Mouse (Mus musculus) cerebellum, adult 9-11 months (tissue): Measurements from ENCODE around the gene Bbs9.
A peak's percentile ranks its signal among the peaks of the same experiment; 100 is the strongest.
"Not testable (repeated sequence)": the region's sequence is repeated elsewhere in the genome, so short reads cannot be mapped to it uniquely, and the experiment has no call there.

Source experiments
- DNase-seq: peaks from one replicate; pipeline ENCODE4 v3.0.0; 2022

The Bbs9 gene

DNA sequence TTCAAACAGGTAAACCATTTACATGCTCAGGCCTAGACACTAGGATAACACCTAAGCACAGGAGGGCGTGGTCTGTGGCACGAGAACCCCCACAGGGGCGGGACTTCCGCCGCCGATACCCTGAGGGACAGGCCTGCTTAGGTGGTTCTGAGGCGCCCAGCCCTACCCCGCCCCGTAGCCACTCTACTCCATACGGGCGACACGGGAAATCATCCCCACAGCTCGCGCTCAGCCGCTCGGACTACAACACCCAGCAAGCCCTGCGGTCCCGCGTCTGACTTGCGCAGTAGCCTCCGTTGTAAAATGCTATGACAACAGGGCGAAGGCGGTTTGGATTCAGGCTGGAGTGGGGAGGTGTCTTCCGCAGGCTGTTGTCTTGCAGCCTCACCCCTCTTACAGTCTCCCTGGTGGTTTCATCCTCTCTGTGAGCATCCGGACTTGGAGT is at the start of gene Bbs9:
Gene Bbs9, plus strand, starts transcription at position 292 of the 445 bp plus-strand sequence.
- DNase-seq: peak; percentile 98

DNA sequence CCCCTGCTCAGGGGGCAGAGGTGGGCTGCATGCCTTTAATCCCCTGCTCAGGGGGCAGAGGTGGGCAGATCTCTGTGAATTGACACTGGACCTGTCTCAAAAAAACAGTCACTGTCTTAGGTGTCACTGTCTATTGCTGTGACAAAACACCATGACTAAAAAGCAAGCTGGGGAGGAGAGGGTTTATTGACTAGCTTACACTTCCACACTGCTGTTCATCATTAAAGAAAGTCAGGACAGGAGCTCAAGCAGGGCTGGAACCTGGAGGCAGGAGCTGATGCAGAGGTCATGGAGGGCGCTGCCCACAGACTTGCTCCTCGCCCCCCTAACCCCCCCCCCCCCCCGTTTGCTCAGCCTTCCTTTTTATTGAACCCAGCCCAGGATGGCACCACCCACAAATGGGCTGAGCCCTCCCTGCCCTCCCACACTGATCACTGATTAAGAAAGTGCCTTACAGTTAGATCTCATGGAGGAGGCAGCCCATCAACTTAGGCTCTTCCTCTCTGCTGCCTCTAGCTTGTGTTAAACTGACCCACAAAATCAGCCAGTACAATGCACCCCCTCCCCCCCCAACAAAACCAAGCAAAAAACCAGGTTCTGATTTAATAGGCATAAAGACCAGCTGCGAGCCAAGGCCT is 47.4 kb upstream of the Bbs9 start:
- no peak for DNase-seq

DNA sequence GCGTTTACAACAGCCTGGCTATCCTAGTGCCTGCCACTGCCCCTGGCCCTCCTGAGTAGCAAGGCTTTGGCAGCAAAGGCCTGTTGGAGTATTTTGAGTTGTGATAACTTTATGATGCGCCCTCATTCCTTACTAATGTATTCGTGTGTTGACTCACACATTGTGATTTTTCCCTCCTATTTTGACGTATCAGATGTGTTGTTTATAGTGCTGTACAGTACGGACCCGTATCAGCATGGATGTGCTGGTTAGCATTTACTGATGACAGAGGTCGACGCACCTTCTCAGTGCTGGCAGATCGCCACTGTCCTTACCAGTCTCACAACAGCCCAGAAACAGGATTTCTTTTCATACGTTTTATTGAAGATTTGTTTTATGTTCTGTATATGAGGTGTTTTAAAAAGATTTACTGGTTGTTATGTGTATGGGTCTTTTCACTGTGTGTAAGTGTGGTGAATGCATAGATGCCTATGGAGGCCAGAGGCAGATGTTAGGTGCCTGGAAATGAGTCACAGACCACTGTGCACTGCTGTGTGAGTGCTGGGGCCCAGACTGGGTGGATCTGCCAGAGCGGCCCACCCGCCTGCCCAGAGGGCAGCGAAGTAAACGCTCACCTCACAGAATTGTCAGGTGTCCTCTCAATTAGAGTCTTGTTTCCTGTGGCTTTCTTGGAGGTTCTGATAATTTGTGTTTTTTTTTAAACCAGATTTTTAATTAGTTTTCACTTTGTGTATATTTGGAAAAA is 46.7 kb upstream of the Bbs9 start:
- no peak for DNase-seq

DNA sequence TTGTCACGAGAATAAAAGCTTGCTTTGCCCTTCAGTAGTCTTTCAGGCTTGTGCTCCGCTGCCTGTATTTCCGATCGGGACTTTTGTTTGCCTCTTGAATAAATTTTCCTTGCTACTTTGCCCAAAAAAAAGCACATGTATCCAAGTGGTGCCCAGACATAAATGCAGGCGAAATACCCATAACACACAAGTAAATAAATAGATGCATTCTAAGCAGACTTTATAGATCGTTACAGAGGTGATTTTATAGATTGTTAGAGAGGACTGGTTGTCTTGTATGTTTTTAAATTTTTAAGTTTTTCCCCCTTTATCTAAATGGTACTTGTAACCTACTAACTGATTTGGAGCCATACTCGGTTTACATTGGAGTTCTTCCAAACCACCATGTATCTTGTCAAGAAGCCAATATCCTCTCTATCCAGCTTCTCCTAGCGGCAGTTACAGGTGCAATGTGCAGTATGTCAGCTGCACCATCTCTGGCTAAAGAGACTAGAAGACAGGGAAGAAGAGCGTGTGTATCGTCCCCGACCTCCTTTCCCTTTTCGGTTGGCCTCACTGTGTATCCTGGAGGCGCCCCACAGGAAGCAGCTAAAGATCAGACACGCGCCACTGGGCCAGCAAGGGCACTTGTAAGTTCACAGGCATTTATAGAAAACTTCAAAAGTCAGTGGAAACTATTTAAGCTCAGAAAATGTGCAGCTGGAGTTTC is 45.8 kb upstream of the Bbs9 start:
- peak; percentile 36 for DNase-seq

DNA sequence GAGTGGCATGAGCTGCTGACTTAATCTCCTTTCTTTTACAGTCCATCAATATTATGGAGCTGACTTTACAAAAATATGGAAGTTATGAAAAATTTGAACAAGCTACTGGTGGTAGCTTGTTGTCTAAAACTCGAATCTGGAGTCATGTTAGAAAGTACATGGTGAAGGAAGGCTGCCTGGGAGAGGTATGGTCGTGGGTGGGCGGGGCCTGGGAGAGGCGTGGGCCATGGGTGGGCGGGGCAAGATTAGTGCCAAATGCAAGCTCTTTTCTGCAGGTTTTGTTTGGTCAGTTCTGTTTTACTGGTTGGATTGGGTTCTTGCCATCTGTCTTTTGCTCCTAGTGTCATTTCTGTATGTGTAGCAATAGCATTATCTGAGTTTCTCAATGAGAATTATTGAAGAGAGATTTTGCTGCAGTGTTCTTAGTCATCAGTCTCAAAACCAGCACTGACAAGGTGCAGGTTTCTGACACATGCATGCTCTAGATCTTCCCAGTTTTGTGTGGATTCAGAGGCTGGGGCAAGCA is 45.1 kb upstream of the Bbs9 start:
- DNase-seq: no peak

DNA sequence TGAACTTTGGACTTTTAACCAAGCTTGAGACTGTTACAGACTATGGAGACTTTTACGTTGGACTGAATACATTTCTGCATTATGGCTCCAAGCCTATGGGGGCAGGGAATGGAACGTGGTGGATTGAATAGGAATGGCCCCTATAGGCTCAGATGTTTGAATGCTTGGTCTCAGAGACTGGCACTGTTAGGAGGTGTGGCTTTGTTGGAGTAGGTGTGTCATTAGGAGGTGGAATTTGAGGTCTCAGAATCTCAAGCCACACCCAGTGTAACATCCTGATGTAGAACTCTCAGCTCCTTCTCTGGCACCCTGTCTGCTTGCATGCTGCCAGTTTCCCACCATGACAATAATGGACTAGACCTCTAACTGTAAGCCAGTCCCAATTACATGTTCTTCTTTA is 42.3 kb upstream of the Bbs9 start:
- no peak for DNase-seq

DNA sequence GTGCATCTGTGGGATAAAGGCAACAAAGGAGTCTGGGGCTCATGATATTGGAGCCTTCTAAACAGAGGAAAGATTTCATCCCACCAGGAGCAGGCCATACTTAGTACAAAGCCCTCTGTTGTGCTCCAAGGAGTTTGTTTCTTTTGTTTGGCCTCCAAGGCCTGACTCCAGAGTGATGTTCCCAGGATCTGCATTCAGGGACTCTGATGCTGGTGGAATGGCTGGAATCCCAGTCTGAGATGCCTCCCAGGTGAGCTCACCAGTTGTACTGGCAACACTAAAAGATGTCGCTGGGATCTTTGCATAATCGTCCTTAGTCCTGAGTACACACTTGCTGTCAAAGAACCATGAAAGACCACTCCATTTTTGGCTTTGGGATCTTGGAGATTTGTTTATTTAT is 41.4 kb upstream of the Bbs9 start:
- no peak for DNase-seq

DNA sequence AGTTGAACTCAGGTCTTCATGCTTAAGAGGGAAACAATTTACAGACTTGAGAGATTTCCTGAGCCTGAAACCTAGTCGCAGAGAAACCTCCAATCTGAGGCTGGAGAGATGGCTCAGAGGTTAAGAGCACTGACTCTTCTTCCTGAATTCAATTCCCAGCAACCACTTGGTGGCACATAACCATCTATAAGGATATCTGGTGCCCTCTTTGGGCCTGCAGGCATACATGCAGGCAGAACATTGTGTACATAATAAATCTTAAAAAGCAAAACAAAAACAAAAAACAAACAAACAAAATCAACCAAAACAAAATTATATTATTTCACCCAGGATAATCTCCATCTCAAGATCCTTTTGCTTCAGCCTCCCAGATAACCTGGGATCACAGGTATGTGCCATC is 36.7 kb upstream of the Bbs9 start:
- no peak for DNase-seq

DNA sequence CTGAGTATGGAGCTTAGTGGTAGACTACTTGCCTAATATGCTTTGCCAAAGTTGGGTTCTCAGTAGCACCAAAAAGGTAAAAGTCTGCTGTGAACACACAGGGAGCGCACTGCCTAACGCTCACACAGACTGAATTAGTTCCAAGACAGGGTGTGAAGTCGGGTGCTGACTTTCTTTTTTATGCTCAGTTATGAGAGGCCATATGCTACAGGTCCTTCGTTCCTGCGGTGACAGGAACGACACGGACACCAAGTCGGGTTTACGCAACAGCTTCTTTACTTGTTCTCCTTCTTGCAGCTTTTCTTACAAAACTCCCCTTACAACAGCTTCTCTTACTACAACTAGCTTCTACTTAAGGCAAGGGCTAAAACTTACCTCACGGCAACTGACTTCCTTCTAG is 32.4 kb upstream of the Bbs9 start:
- DNase-seq: no peak

DNA sequence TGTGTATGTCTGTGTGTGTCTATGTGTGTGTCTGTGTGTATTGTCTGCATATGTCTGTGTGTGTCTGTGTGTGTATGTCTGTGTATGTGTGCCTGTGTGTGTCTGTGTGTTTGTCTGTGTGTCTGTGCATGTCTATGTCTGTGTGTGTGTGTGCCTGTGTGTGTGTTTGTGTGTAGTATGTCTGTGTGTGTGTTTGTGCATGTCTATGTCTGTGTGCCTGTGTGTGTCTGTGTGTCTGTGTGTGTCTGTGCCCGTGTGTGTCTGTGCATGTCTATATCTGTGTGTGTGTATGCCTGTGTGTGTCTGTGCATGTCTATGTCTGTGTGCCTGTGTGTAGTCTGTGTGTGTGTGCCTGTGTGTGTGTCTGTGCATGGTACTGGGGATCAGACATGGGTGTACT is 30.4 kb upstream of the Bbs9 start:
- no peak for DNase-seq

DNA sequence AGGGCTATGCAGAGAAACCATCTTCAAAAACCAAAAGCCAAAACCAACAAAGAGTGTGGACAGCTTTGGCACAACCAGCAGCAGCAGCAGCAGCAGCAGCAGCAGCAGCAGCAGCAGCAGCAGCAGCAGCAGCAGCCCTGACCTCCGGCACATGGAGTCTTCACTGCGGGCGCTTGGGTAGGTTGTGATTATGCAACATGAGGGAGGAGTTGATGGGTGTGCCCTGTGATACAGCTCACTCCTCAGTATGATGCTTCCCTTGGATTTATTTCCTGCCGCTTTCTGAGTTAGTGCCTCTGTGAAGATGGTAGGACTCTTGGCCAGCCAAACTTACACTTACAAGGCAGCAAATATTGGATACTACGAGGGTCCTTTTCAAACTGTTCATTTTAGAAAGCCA is 28.3 kb upstream of the Bbs9 start:
- no peak for DNase-seq

DNA sequence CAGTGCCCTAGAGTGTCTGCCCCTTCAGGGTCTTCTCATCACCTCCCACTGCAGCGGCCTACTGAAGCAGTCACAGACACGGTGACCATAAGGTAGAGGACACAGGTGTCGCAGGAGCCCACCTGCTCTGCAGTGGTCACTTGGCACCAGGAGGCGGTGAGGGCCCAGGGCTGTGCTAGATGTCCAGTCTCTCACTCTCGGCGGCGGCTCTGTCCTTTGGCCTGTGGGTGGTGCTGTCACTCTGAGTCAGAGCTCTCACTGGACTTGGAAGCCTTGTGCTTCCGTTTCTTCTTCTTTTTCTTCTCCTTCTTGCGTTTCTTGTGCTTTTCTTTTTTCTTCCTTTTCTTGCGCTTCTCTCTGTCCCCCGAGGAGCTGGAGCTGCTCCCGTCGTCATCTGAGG is 27.1 kb upstream of the Bbs9 start:
- no peak for DNase-seq

DNA sequence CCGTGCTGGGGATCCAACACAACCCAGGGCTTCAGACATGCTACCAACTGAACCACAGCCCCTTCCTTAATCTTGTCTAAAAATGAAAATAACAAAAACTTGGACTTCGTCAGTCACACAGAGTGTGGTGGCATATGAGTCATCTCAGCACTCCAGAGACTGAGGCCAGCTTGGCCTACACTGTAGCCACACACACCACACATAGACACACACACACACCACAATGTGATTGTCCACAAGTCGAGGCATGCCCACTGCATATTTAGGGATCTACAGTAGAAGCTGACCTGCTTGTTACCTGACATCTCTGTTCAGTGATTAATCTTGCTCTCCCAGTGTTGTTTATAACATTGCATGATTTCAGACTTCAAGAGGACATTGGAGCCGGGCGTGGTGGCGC is 26.3 kb upstream of the Bbs9 start:
- DNase-seq: no peak

DNA sequence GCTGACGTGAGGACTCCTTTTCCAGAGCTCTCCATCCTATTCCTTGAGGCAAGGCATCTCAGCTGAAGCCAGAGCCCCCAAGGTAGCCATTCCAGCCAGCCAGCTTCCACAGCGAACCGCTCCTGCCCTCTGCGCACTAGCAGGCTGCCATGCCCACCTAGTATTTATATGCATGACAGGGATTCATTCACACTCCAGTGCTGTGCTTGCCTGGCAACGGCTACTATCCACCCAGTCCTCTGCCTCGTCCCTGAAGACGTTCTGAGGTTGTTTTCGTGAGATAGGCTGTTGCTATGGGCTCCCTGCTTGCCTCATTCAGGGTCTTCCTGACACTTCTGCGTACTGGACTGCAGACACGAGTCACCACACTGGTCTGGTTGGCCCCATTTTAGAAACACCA is 22.8 kb upstream of the Bbs9 start:
- DNase-seq: no peak

DNA sequence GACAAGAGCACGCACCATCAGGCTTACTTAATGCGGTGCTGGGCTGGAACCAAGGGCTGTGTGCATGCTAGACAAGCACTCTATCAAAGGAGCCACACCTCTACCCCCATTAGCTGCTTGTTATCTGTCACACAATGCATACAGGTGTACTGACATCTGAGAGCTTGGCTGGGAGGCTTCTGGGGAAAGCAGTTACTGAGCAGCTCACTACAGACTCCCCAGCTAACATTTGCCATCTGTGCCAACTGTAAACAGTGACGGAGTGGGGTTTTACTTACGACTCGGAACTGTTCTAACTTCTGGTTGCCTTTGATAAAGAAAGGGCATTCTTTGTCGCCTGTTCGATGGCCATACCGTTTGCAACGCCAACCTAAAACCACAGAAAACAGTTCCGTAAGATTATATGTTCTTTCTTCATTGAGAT is 22.0 kb upstream of the Bbs9 start:
- no peak for DNase-seq

DNA sequence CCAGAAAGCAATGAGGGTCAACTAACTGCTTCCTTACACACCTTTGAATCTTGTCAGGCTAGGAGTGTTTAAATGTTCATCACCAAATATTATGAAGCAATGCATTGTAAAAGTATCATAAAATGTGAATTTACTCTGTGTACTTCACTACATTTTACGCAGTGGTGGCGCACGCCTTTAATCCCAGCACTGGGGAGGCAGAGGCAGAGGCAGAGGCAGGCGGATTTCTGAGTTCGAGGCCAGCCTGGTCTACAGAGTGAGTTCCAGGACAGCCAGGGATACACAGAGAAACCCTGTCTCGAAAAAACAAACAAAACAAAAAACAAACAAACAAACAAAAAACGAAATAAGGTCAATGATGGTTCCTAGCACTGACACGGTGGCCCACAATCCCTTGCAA is 21.5 kb upstream of the Bbs9 start, which contains the start of gene Gm17545:
Gene Gm17545, plus strand, starts transcription at position 301 of the 400 bp plus-strand sequence.
- DNase-seq: not testable (repeated sequence)

DNA sequence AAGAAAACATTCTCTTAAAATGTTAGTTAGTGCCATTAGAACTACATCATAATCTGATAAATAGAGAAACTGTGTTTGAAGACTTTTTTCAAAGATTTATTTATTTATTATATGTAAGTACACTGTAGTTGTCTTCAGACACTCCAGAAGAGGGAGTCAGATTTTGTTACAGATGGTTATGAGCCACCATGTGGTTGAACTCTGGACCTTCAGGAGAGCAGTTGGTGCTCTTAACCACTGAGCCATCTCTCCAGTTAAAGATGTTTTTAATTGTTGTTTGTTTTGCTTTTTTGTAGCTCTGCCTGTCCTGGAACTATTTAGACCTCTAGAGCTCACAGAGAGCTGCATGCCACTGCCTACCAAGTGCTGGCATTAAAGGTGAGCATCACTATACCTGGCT is 20.5 kb upstream of the Bbs9 start:
- DNase-seq: no peak

DNA sequence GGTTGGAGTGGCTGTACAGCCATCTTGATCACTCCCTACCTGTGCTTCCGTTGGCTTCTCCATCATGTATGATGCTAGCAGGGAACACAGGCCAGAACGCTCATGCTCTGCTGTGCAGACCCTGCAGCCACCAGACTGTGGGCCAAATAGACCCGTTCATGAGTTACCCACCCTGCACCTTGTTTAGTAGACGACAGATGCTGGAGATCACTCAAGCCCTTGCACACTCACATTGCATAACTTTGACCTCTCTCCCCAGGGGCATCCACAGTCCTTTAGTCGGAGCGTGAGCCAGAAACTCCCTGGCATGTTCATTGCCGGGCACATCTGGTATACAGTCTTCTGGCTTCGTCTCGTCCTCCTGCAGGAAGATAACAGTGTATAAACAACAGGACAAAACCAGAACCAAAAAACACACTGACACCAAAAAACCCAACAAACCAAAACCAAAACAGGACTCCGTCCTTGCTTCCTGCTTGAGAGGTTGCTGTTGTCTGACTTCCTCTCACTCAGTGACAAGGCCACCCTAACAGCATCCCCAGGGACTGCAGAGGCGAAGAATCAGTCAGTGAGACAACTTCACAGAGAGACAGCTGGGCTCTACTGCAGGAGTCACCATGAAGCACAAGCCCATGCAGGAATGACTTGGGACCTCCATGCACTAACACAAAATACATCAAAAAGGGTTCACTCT is 18.2 kb upstream of the Bbs9 start:
- DNase-seq: no peak

DNA sequence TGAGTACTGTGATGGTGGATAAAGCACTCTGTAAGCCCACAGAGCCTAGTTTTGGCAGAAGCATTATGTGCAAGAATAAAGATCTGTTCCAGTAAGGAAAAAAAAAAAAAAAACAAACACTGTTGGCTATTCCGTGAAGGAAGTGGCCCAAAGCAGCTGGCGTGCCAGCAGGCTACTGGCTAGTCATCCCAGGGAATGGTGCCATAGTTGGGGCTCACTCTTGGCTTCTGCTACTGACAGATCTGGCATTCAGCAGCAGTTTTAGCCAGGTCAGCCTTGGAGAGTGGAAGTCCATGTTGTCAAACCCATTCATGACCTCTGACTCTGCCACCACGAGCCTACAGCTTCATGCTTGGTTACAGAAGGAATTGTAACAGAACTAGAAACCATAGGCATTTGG is 13.6 kb upstream of the Bbs9 start:
- peak; percentile 98 for DNase-seq

DNA sequence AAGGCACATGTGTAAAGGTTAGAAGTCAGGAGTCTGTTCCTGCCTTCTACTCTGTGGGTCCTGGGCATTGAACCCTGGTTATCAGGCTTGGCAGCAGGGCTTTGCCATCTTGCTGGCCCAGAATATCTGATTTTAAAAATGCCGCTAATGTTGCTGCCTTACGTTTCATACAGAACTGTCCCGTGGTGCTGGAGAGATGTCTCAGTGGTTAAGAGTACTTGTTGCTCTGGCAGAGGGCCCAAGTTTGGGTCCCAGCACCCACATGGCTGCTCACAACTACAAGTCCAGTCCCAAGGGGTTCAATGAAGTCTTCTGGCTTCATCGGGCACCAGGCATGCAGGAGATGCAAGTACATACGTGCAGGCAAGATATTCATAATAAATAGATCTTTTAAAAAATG is 9.3 kb upstream of the Bbs9 start:
- DNase-seq: peak; percentile 59

DNA sequence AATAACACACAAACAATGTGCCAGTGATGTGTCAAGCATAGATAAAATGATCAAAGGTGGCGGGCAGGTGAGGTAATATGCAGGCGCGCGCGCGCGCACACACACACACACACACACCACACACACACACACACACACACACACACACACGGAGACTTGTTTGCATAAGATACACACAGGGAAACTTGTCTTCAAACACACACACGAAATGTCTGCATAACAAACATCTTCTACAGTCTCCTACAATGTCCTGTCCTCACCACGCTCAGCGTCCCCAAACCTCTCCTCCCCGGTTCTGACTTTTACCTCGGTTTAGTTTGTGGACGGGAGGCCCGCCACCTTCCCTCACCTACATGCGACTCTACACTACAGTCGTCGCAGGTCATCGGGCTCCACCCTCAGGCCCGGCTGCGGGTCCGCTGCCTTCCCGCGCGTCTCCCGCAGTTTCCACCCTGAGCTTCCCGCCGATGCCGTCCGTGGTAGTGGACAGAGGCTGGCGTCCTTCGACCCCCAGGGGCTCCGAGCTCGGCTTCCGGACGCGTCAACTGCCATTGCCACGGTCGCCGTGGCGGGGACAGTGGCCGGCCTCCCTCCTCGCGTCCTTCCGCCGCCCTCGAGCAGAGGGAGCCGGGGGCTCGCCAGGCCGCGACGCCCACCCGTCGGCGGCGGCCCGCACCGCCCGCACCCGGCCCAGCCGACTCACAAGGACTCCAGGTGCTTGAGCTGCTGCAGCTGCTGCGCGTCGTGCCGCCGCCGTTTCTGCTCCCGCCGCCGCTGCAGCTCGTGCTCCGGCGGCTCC is 7.9 kb upstream of the Bbs9 start:
- DNase-seq: peak; percentile 63

DNA sequence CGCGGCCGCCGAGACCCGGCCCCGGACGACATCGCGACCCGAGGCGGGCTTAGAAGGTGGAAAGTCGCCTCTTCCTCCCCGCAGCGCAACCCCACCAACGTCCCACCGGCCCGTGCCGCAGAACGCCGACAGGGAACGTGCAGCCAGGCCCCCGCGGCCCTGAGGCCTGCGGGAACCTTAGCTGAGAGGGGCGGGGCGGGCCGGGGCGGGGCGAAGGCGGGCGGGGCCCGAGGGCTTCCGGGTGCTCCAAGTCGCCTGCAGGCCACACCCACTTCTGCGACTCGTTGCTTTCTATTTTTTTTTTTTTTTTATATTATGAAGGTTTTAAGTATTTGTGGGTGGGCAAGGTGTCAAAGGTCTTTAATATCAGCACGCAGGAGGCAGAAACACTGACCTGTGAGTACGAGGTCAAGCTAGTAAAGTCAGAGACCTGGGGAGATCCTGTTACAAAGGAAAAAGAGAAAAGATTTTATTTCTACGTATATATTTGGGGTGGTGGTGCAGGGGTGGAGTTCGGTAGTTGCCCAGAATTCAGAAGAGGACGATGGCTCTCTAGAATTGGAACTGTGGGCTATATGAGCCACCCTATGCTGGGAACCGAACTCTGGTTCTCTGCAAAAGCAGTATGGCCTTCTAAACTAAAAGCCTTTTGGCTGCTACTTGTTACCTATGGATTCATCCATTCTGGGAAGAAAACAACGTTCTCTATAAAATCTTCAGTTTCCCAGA is 7.2 kb upstream of the Bbs9 start:
- DNase-seq: peak; percentile 69
